Mouse (Mus musculus) naive thymus-derived CD4-positive, alpha-beta T cell, adult 2 months (primary cell): ENCODE data around the gene Palld.

Experiments used
- DNase-seq: peaks from one replicate; pipeline ENCODE4 v3.0.0-alpha.2; 2011; ENCODE audit warnings: low read depth

The Palld gene

GRCm38 (mm10) chr8:61684280-61684939 is 218.1 kb downstream of the Palld start:
- no peak for DNase-seq

GRCm38 (mm10) chr8:61682902-61683301 is 219.6 kb downstream of the Palld start:
- no peak for DNase-seq

- no peak for DNase-seq
Observed at GRCm38 (mm10) chr8:61681217-61681616, 221.3 kb downstream of the Palld start.

- DNase-seq: no peak
Observed at GRCm38 (mm10) chr8:61677227-61677626, 225.3 kb downstream of the Palld start.

GRCm38 (mm10) chr8:61671151-61671550 is 231.3 kb downstream of the Palld start:
- DNase-seq: no peak

- no peak for DNase-seq
Observed at GRCm38 (mm10) chr8:61670376-61670775, 232.1 kb downstream of the Palld start.

GRCm38 (mm10) chr8:61666919-61667318 is 235.6 kb downstream of the Palld start:
- no peak for DNase-seq

- no peak for DNase-seq
Observed at GRCm38 (mm10) chr8:61665021-61665420, 237.5 kb downstream of the Palld start.

GRCm38 (mm10) chr8:61664162-61664561 is 238.3 kb downstream of the Palld start:
- no peak for DNase-seq

GRCm38 (mm10) chr8:61662829-61663228 is 239.7 kb downstream of the Palld start:
- no peak for DNase-seq

- DNase-seq: no peak
Observed at GRCm38 (mm10) chr8:61661611-61662010, 240.9 kb downstream of the Palld start.

GRCm38 (mm10) chr8:61660961-61661360 is 241.5 kb downstream of the Palld start:
- DNase-seq: no peak

- DNase-seq: no peak
Observed at GRCm38 (mm10) chr8:61651955-61652354, 250.5 kb downstream of the Palld start.

- DNase-seq: no peak
Observed at GRCm38 (mm10) chr8:61646195-61646835, 256.2 kb downstream of the Palld start.

- DNase-seq: no peak
Observed at GRCm38 (mm10) chr8:61645642-61646041, 256.8 kb downstream of the Palld start.

GRCm38 (mm10) chr8:61643215-61643614 is 259.3 kb downstream of the Palld start:
- peak; percentile 1 for DNase-seq

GRCm38 (mm10) chr8:61642358-61642847 is 260.1 kb downstream of the Palld start:
- DNase-seq: no peak

- DNase-seq: no peak
Observed at GRCm38 (mm10) chr8:61639596-61639995, 262.9 kb downstream of the Palld start.

- DNase-seq: no peak
Observed at GRCm38 (mm10) chr8:61639008-61639407, 263.5 kb downstream of the Palld start.

GRCm38 (mm10) chr8:61637736-61638135 is 264.8 kb downstream of the Palld start:
- DNase-seq: no peak

- DNase-seq: no peak
Observed at GRCm38 (mm10) chr8:61634811-61635210, 267.7 kb downstream of the Palld start.

- DNase-seq: no peak
Observed at GRCm38 (mm10) chr8:61632331-61632730, 270.2 kb downstream of the Palld start.

- no peak for DNase-seq
Observed at GRCm38 (mm10) chr8:61629631-61629968, 272.9 kb downstream of the Palld start.
